Mouse (Mus musculus) forebrain, postnatal 0 days (tissue): ENCODE data around the gene Mapkbp1. TPM values are rescaled to one million over a fixed set of nuclear protein-coding genes. Genes with fewer than 3 reads are reported as not detected.

Experiments used
- ATAC-seq: fragments of 200-750 bp; cut with Nextera tagmentation; 2 replicates; pipeline ENCODE4 v1.8.0; 2017; ENCODE audit warnings: mild to moderate bottlenecking, moderate library complexity
- DNase-seq: peaks from one replicate; pipeline ENCODE4 v3.0.0-alpha.2; 2015
- H3K27ac ChIP-seq: fragments of 300-500 bp; sonication (generic); 2 replicates; pipeline ENCODE4 v1.5.1; 2014; ENCODE audit warnings: low read depth, mild to moderate bottlenecking, antibody characterized with exemption, low read length, moderate library complexity, mixed read lengths
- H3K27me3 ChIP-seq: fragments of 300-500 bp; sonication (generic); 2 replicates; pipeline ENCODE4 v1.6.1; 2014; ENCODE audit warnings: mild to moderate bottlenecking, low read length, mixed read lengths; ENCODE audit not compliant: insufficient read depth
- H3K36me3 ChIP-seq: fragments of 300-500 bp; sonication (generic); 2 replicates; pipeline ENCODE4 v1.6.1; 2014; ENCODE audit warnings: mild to moderate bottlenecking, moderate library complexity; ENCODE audit not compliant: insufficient read depth
- H3K4me1 ChIP-seq: fragments of 300-500 bp; sonication (generic); 2 replicates; pipeline ENCODE4 v1.6.1; 2014; ENCODE audit warnings: antibody characterized with exemption; ENCODE audit not compliant: insufficient read depth
- H3K4me2 ChIP-seq: fragments of 300-500 bp; sonication (generic); 2 replicates; pipeline ENCODE4 v1.6.1; 2014; ENCODE audit warnings: low read depth, mild to moderate bottlenecking, moderate library complexity
- H3K4me3 ChIP-seq: fragments of 300-500 bp; sonication (generic); 2 replicates; pipeline ENCODE4 v1.5.1; 2014; ENCODE audit warnings: low read depth, low read length, mixed read lengths
- H3K9ac ChIP-seq: fragments of 300-500 bp; sonication (generic); 2 replicates; pipeline ENCODE4 v1.6.1; 2014; ENCODE audit warnings: mild to moderate bottlenecking
- H3K9me3 ChIP-seq: fragments of 300-500 bp; sonication (generic); 2 replicates; pipeline ENCODE4 v1.6.1; 2016; ENCODE audit warnings: low read length
- CTCF ChIP-seq: sonication (generic); IDR thresholded peaks from 2 replicates; pipeline ENCODE4 v1.5.1; 2016; ENCODE audit warnings: antibody characterized with exemption, control low read depth, low read depth
- WGBS: fragments of 180-500 bp; shearing (Covaris S2); extraction: QIAGEN DNeasy Blood & Tissue Kit; methylation state at CpG from one replicate; pipeline ENCODE4 v1.1.7; 2014; 5-methylcytosine and 5-hydroxymethylcytosine counted together
- polyA plus RNA-seq: library from polyadenylated mRNA; unstranded; fragments of >200 nt; fragmentation: Nextera tagmentation; extraction: Ambion mirVana; gene quantifications from 2 replicates; pipeline ENCODE4 v1.2.1, GENCODE M21; 2015
- total RNA-seq: library from RNA; depleted of rRNA; stranded (reverse); fragments of >200 nt; gene quantifications from 2 replicates; pipeline ENCODE4 v1.2.3, GENCODE M21; 2014

Mapkbp1 gene
- total and polyA plus RNA-seq, 2 experiments from 2014 or later: 7.4 to 42.5 TPM

GRCm38 (mm10) chr2:119995391-119996281 lies 23.1 kb downstream of the Mapkbp1 start:
- Histone ChIP-seq H3K27me3 (no peaks in the 10 kb centered on the region), H3K27ac (peak overlapping the region; percentile 46; the same call in 1 of the 2 replicates), H3K9ac (no peak overlapping the region), H3K36me3 (peaks cover 6% of the 10 kb centered on the region), H3K4me2 (no peak overlapping the region), H3K9me3 (no peaks in the 10 kb centered on the region), H3K4me3 (no peak overlapping the region), H3K4me1 (no peaks in the 10 kb centered on the region)
- TF ChIP-seq CTCF: no peak
- DNase-seq (no peak), ATAC-seq (no peak)
- WGBS: 65% methylated on average over 9 of the region's 9 CpGs

GRCm38 (mm10) chr2:119997354-119997753 lies 24.9 kb downstream of the Mapkbp1 start:
- no peak overlapping the region for H3K4me2 ChIP-seq
- no peaks in the 10 kb centered on the region for H3K27me3 ChIP-seq
- DNase-seq (no peak), ATAC-seq (no peak)
- H3K36me3 ChIP-seq: peaks cover 6% of the 10 kb centered on the region
- no peak overlapping the region for H3K27ac ChIP-seq
- H3K9ac ChIP-seq: no peak overlapping the region
- no peak for TF ChIP-seq CTCF
- H3K4me3 ChIP-seq: no peak overlapping the region
- no peaks in the 10 kb centered on the region for H3K9me3 ChIP-seq
- no peaks in the 10 kb centered on the region for H3K4me1 ChIP-seq
- WGBS: 89% methylated on average over 4 of the region's 4 CpGs

DNA sequence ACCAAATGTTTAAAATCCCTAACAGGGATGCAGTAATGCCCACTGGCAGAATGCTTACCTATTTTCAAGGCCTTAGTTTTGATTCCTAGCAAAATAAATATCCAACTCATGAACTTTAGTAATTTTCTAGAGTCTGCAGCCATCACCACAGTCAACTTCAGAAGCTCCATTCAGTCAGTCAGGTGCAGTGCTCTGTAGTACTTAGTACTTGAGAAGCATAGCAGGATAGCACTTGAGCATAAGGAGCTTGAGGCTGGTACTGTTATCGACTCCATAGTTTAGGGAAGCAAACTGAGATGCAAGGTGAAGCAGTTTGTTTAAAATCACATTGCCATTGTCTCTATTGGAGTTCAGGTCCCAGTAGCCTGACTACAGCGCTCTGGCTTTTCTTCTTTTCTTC lies 27.2 kb downstream of the Mapkbp1 start:
- no peak overlapping the region for H3K9ac ChIP-seq
- peaks cover 12% of the 10 kb centered on the region for H3K36me3 ChIP-seq
- no peak overlapping the region for H3K27ac ChIP-seq
- WGBS: 98% methylated on average over 2 of the region's 2 CpGs
- no peak overlapping the region for H3K4me3 ChIP-seq
- no peak for ATAC-seq
- H3K9me3 ChIP-seq: no peaks in the 10 kb centered on the region
- no peaks in the 10 kb centered on the region for H3K27me3 ChIP-seq
- H3K4me2 ChIP-seq: no peak overlapping the region
- H3K4me1 ChIP-seq: no peaks in the 10 kb centered on the region
- DNase-seq: no peak
- TF ChIP-seq CTCF: no peak

- Histone ChIP-seq H3K4me2 (no peak overlapping the region), H3K27ac (no peak overlapping the region), H3K4me3 (no peak overlapping the region), H3K9ac (no peak overlapping the region), H3K27me3 (no peaks in the 10 kb centered on the region), H3K4me1 (no peaks in the 10 kb centered on the region), H3K9me3 (no peaks in the 10 kb centered on the region), H3K36me3 (peaks cover 12% of the 10 kb centered on the region)
- no peak for TF ChIP-seq CTCF
- WGBS: 81% methylated on average over 3 of the region's 3 CpGs
- DNase-seq (no peak), ATAC-seq (no peak)
Observed at GRCm38 (mm10) chr2:120000882-120001584, 28.5 kb downstream of the Mapkbp1 start.

DNA sequence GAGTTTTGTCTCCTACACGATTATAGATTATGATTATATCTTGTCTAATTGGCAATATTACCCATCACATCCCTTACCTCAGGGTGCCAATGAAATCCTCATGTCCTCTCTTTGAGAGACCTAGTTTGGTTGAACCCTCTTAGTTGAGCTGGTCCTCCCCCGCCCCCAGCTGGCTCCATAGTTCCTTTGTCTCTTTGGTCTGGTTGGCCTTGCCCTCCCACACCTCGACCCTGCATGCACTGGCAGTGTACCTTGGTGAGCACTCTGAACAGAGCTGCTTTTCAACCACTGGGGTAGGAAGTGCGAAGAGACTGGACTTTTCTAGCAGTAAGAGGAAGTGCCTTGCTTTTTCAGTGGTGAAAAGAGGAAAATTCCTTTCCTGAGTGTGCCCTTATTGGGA lies 29.5 kb downstream of the Mapkbp1 start:
- 82% methylated on average over 4 of the region's 4 CpGs for WGBS
- TF ChIP-seq CTCF: no peak
- no peak for ATAC-seq
- no peak for DNase-seq
- H3K27ac ChIP-seq: no peak overlapping the region
- H3K36me3 ChIP-seq: peaks cover 12% of the 10 kb centered on the region
- no peaks in the 10 kb centered on the region for H3K9me3 ChIP-seq
- H3K27me3 ChIP-seq: no peaks in the 10 kb centered on the region
- no peaks in the 10 kb centered on the region for H3K4me1 ChIP-seq
- H3K4me2 ChIP-seq: no peak overlapping the region
- no peak overlapping the region for H3K9ac ChIP-seq
- H3K4me3 ChIP-seq: no peak overlapping the region

DNA sequence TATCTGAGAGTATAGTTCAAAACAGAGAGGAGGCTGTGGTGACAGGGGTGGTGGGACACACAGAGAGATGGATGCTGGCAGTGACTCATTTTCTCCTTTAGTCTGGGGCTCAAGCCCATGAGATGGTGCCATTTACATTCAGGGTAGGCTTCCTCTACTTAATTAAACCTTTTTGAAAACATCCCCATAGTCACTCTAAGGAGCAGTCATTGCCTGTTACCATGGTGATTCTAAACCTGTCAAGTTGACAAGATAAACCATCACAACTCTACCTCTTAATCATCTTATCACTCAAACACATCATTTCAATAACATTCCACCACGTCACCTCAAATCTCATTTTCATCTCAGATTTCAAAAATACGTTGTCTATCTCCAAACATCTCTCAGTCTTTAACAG lies 31.5 kb downstream of the Mapkbp1 start:
- Histone ChIP-seq H3K27ac (no peak overlapping the region), H3K4me1 (no peaks in the 10 kb centered on the region), H3K9me3 (no peaks in the 10 kb centered on the region), H3K4me2 (no peak overlapping the region), H3K9ac (no peak overlapping the region), H3K4me3 (no peak overlapping the region), H3K27me3 (no peaks in the 10 kb centered on the region), H3K36me3 (peaks cover 15% of the 10 kb centered on the region)
- TF ChIP-seq CTCF: no peak
- peak; percentile 14 for DNase-seq
- 67% methylated on average over 2 of the region's 2 CpGs for WGBS
- ATAC-seq: peak; percentile 85

DNA sequence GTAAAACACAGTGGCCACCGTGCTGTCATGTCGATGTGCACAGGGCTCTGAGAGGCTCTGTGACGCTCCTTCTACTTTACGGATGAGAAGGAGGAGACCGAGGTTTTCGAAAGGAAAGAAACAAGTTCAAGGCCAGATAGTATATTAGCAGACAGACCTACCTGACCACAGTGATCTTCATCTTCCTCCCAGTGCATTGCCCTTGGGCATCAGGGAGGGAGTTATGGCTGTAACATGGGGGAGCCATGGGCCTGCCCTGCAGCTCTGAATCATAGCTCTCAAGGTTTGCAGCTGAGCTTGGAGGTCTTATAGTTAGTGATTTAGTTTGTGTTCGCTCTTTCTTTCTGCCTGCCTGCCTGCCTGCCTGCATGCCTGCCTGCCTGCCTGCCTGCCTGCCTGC lies 34.2 kb downstream of the Mapkbp1 start:
- WGBS: 94% methylated on average over 7 of the region's 7 CpGs
- no peak overlapping the region for H3K4me3 ChIP-seq
- no peak overlapping the region for H3K9ac ChIP-seq
- H3K4me2 ChIP-seq: no peak overlapping the region
- H3K27me3 ChIP-seq: no peaks in the 10 kb centered on the region
- H3K27ac ChIP-seq: no peak overlapping the region
- H3K36me3 ChIP-seq: 0 out of 2 replicates have a peak, but pooled peaks cover 9% of the 10 kb centered on the region
- DNase-seq: no peak
- no peak for TF ChIP-seq CTCF
- no peaks in the 10 kb centered on the region for H3K9me3 ChIP-seq
- ATAC-seq: no peak
- no peaks in the 10 kb centered on the region for H3K4me1 ChIP-seq
